Comparison of ENCODE assay signal across 8 mouse cellular contexts in genomic region chr12:27083089-27083488, GRCm38 (mm10).
A peak's percentile ranks its signal among the peaks of the same experiment; 100 is the strongest.
DNase-seq lines count a peak whose midpoint lies in the region; ATAC-seq and TF ChIP-seq lines count a peak whose summit lies in the region.

No protein-coding gene starts in this region.

- no peaks in the 10 kb centered on the region for H3K9me3 ChIP-seq in kidney, embryonic 15.5 days (replicated peaks)
- no peaks in the 10 kb centered on the region for H3K9me3 ChIP-seq in hindbrain, postnatal 0 days (ENCODE audit: low read length)
- no peaks in the 10 kb centered on the region for H3K9me3 ChIP-seq in midbrain, embryonic 15.5 days

- H3K9ac ChIP-seq in kidney, embryonic 15.5 days = no peak overlapping the region
- peak overlapping the region; percentile 47 for H3K9ac ChIP-seq in hindbrain, postnatal 0 days (replicated peaks; ENCODE audit: low read length)
- H3K9ac ChIP-seq in midbrain, embryonic 15.5 days = peak overlapping the region; percentile 38

- H3K4me2 ChIP-seq in kidney, embryonic 15.5 days = peak overlapping the region; percentile 59
- peak overlapping the region; percentile 52 for H3K4me2 ChIP-seq in hindbrain, postnatal 0 days (ENCODE audit: low read depth, low read length)
- peak overlapping the region; percentile 52 for H3K4me2 ChIP-seq in midbrain, embryonic 15.5 days

- ATAC-seq in kidney, embryonic 15.5 days (replicated peaks; ENCODE audit: low FRiP score) = peak; percentile 68
- ATAC-seq in hindbrain, postnatal 0 days = peak; percentile 88
- peak; percentile 85 for ATAC-seq in midbrain, embryonic 15.5 days (replicated peaks)

- H3K36me3 ChIP-seq in kidney, embryonic 15.5 days = no peaks in the 10 kb centered on the region
- no peaks in the 10 kb centered on the region for H3K36me3 ChIP-seq in hindbrain, postnatal 0 days (ENCODE audit: insufficient read depth, low read length)
- H3K36me3 ChIP-seq in midbrain, embryonic 15.5 days (replicated peaks) = no peaks in the 10 kb centered on the region

- no peak for DNase-seq in kidney, postnatal 36 days
- peak; percentile 66 for DNase-seq in embryo, embryonic 10 days (ENCODE audit: low spot score)
- DNase-seq in hindbrain, postnatal 0 days (ENCODE audit: low spot score) = peak; percentile 72
- DNase-seq in thymus, postnatal 4 days = no peak
- DNase-seq in gastrocnemius, postnatal 4 days (ENCODE audit: low spot score in 2 of 2) = no peak
- DNase-seq in spleen, postnatal 14 days (ENCODE audit: low spot score in 2 of 2) = no peak

- 1% methylated on average over 8 of the region's 8 CpGs for WGBS in kidney, embryonic 15.5 days
- WGBS in hindbrain, postnatal 0 days = 2% methylated on average over 7 of the region's 8 CpGs
- whole genome bisulfite sequencing in midbrain, embryonic 15.5 days = under 1% methylated on average over 8 of the region's 8 CpGs

- H3K27me3 ChIP-seq in kidney, embryonic 15.5 days = no peaks in the 10 kb centered on the region
- H3K27me3 ChIP-seq in hindbrain, postnatal 0 days (ENCODE audit: insufficient read depth, low read length) = no peaks in the 10 kb centered on the region
- no peaks in the 10 kb centered on the region for H3K27me3 ChIP-seq in midbrain, embryonic 15.5 days (replicated peaks)

- H3K4me3 ChIP-seq in kidney, embryonic 15.5 days (replicated peaks) = peak overlapping the region; percentile 31
- peak overlapping the region; percentile 23 for H3K4me3 ChIP-seq in hindbrain, postnatal 0 days (ENCODE audit: low read length)
- peak overlapping the region; percentile 21 for H3K4me3 ChIP-seq in midbrain, embryonic 15.5 days

- peaks cover 17% of the 10 kb centered on the region for H3K4me1 ChIP-seq in kidney, embryonic 15.5 days
- peaks cover 11% of the 10 kb centered on the region; the same call in 1 of the 2 replicates for H3K4me1 ChIP-seq in hindbrain, postnatal 0 days (ENCODE audit: insufficient read depth, low read length)
- peaks cover 39% of the 10 kb centered on the region for H3K4me1 ChIP-seq in midbrain, embryonic 15.5 days

- H3K27ac ChIP-seq in kidney, embryonic 15.5 days = 0 out of 2 replicates have a peak overlapping the region, but pooled peaks have one; percentile 41
- H3K27ac ChIP-seq in hindbrain, postnatal 0 days = peak overlapping the region; percentile 87
- H3K27ac ChIP-seq in midbrain, embryonic 15.5 days = peak overlapping the region; percentile 97

- TF ChIP-seq CTCF in hindbrain, postnatal 0 days (IDR thresholded peaks at IDR 0.05; ENCODE audit: low read depth) = no peak

Comparison
In these comparisons a context has a peak if more than half of its experiments do, and no peak if none do; other contexts are left out.
1. H3K27ac ChIP-seq: peak in every context shown above with its lines; median percentile 97 in midbrain, embryonic 15.5 days; 87 in hindbrain, postnatal 0 days; 41 in kidney, embryonic 15.5 days.
2. DNase-seq: peak in embryo, embryonic 10 days (single experiment) and hindbrain, postnatal 0 days (single experiment); none in kidney, postnatal 36 days (0 of 2), thymus, postnatal 4 days (single experiment), gastrocnemius, postnatal 4 days (0 of 2) and spleen, postnatal 14 days (0 of 2).
3. Peak in every context shown above with its lines, with median percentiles within 50 percentile points of each other: ATAC-seq, H3K4me2 ChIP-seq and H3K4me3 ChIP-seq.